Mouse (Mus musculus): ENCODE measurements around the gene Ablim2. TPM values are rescaled to one million over a fixed set of nuclear protein-coding genes. Genes with fewer than 3 reads are reported as not detected.

The Ablim2 gene
- polyA plus RNA-seq (2012; rRNA removed), result 10.7 and 19.6 TPM in 2 replicates

DNA sequence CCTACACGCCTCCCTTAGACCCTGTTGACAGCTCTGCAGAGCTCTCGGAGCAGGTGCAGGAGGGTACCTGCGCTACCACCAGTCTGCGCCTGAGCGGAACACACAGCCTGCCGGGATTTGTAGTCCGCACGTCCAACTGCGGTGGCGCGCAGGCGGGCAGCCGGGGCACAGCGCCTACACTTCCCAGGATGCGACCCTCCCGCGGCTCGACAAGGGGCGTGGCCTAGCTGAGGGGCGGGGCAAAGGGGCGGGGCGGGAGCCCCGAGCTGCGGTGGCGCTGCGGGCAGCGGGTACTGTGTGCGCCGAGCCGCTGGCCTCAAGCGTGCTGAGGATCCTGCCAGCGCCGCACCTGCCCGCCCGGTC is at the start of gene Ablim2:
Gene Ablim2, plus strand, starts transcription at position 242 of the 363 bp plus-strand sequence.
- TF ChIP-seq POLR2A (IDR thresholded peaks at IDR 0.05; ENCODE audit: borderline replicate concordance, extremely low read depth, insufficient read depth, insufficient read length, poor library complexity, severe bottlenecking) (peak; percentile 57; the same call in 1 of the 2 replicates), CTCF (IDR thresholded peaks at IDR 0.05; ENCODE audit: borderline replicate concordance, extremely low read depth, insufficient read depth, insufficient read length) (0 out of 2 replicates have a peak, but pooled peaks have one; percentile 11)
- DNase-seq (ENCODE audit: low read depth), result peak; percentile 99

DNA sequence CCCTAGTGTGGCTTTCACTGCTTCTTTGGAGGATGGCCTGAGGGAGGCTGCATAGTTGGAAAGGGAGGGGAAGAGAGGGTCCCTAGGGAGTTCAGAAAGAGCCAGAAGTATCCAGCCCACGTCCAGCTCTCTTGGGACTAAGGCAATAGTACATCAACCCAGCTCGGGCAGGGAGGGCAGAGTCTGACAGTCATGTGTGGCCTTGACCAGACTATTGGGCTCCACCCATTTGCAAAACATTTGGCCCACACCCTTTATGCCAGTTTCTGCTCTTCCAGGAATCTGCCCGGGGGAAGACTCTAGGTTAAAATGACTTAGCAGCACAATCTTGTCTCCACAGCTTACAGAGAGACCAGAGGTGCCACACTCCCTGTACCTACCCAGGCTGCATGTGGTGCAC is 47.2 kb upstream of the Ablim2 start:
- TF ChIP-seq CTCF (IDR thresholded peaks at IDR 0.05; ENCODE audit: borderline replicate concordance, extremely low read depth, insufficient read depth, insufficient read length) (no peak), POLR2A (IDR thresholded peaks at IDR 0.05; ENCODE audit: borderline replicate concordance, extremely low read depth, insufficient read depth, insufficient read length, poor library complexity, severe bottlenecking) (no peak)
- no peak for DNase-seq (ENCODE audit: low read depth)

DNA sequence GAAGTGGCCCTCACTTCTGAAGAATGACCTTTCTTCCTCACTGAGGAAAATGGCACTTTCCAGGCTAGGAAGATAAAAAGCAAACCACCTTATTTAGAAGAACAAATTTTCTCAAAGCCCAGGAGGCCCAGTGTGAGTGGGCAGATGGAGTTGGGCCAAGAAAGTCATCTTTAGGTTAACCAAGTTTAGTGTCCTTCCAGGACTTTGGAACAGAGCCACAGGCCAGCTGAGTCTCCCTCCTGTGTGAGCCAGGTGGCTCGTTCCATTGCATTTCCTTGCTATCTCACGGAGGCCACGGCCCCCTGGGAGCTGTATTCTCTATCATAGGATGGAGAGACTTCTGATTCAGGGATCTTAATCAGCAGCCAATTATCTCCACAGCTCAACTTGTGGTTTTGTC is 46.7 kb upstream of the Ablim2 start:
- TF ChIP-seq POLR2A (IDR thresholded peaks at IDR 0.05; ENCODE audit: borderline replicate concordance, extremely low read depth, insufficient read depth, insufficient read length, poor library complexity, severe bottlenecking) (no peak), CTCF (IDR thresholded peaks at IDR 0.05; ENCODE audit: borderline replicate concordance, extremely low read depth, insufficient read depth, insufficient read length) (no peak)
- DNase-seq (ENCODE audit: low read depth), result no peak

DNA sequence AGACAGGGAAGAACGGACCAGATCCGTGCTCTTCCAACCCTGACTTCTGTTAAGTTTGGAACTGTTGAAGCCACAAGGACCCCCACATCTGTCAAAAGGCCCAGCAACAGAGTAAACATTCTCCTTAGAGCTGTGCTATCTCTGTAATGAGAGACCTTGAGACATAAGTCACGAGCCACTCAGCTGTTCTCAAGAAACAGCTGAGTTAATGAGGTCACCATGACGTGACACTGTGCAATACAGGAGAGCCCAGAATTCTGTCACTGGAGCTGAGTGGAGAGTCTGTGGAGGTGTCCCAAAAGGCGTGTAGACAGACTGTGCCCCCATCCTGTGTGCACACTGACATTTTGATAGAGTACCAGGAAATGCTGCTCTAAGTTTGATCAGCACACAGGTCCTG is 45.2 kb upstream of the Ablim2 start:
- no peak for DNase-seq (ENCODE audit: low read depth)
- no peak for TF ChIP-seq POLR2A (IDR thresholded peaks at IDR 0.05; ENCODE audit: borderline replicate concordance, extremely low read depth, insufficient read depth, insufficient read length, poor library complexity, severe bottlenecking)
- no peak for TF ChIP-seq CTCF (IDR thresholded peaks at IDR 0.05; ENCODE audit: borderline replicate concordance, extremely low read depth, insufficient read depth, insufficient read length)

DNA sequence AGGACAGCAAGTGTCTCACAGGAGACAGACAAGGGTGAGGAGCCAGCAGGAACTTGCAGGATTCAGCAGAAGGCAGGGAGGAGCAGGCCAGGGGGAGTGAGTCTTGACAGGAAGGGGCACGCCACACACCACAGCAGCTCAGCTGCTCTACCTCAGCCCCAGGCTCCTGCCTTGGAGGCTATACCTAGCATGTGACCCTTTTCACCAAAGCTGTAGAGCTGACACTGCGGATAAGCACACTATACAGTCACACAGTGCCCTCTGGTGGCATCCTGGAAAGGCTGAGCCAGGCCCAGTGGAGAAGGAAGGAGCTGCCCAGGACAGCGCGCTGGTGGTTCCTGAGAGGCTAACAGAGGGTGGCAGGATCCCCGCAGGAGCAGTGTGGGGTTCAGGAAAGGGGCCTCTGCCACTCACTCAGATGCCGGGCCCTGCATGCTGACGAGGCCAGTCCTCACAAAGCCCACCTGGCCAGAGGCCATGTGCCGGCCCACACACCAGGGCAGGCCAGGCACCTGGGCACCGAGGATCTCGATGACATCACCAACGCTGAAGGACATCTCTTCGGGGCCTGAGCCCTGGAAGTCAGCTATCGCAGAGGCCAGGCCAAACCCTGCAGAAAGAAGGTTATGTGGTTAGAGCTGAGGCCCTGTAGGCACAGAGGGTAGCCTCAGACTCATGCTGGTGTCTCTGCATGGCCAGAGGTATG is 43.9 kb upstream of the Ablim2 start:
- peak; percentile 86 for DNase-seq (ENCODE audit: low read depth)
- TF ChIP-seq CTCF (IDR thresholded peaks at IDR 0.05; ENCODE audit: borderline replicate concordance, extremely low read depth, insufficient read depth, insufficient read length), result peak; percentile 91
- TF ChIP-seq POLR2A (IDR thresholded peaks at IDR 0.05; ENCODE audit: borderline replicate concordance, extremely low read depth, insufficient read depth, insufficient read length, poor library complexity, severe bottlenecking), result no peak

DNA sequence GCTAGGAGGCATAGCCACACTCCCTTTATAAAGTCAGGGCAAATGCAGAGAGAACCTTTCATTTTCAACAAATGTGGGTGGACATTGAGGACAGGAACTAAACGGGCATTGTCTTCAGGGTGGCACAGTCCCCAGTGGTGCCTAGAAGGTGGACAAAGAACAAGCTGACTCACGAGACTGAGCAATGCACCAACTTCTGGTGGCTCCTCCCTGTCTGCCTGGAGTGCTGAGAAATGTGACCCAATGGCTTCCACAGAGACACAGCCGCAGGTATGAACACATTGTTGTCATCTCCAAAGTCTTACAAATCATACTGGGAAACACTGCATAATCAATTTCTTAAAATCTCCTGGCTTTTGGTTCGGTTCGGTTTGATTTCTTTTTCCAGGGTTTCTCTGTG is 40.2 kb upstream of the Ablim2 start:
- TF ChIP-seq POLR2A (IDR thresholded peaks at IDR 0.05; ENCODE audit: borderline replicate concordance, extremely low read depth, insufficient read depth, insufficient read length, poor library complexity, severe bottlenecking) (no peak), CTCF (IDR thresholded peaks at IDR 0.05; ENCODE audit: borderline replicate concordance, extremely low read depth, insufficient read depth, insufficient read length) (no peak)
- no peak for DNase-seq (ENCODE audit: low read depth)

DNA sequence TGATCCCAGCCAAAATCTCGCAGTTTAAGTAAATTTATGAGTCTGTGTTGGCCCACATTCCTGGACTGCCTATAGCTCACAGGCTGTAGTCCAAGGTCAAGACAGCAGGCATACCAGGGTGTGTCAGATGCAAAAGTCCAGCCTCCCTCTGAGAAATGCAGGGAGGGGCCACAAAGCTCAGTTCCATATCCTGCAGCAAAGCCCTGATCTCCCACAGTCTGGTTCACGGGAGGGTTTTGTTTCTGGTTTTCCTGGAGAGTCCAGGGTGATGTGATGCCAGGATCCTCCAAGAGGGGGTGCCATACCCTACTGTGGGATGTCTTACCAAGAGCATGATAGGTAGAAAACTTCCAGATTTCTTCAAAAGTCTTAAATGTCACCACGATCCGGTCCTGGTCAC is 39.7 kb upstream of the Ablim2 start:
- DNase-seq (ENCODE audit: low read depth), result no peak
- TF ChIP-seq CTCF (IDR thresholded peaks at IDR 0.05; ENCODE audit: borderline replicate concordance, extremely low read depth, insufficient read depth, insufficient read length), result peak; percentile 45; the same call in 1 of the 2 replicates
- TF ChIP-seq POLR2A (IDR thresholded peaks at IDR 0.05; ENCODE audit: borderline replicate concordance, extremely low read depth, insufficient read depth, insufficient read length, poor library complexity, severe bottlenecking), result no peak

DNA sequence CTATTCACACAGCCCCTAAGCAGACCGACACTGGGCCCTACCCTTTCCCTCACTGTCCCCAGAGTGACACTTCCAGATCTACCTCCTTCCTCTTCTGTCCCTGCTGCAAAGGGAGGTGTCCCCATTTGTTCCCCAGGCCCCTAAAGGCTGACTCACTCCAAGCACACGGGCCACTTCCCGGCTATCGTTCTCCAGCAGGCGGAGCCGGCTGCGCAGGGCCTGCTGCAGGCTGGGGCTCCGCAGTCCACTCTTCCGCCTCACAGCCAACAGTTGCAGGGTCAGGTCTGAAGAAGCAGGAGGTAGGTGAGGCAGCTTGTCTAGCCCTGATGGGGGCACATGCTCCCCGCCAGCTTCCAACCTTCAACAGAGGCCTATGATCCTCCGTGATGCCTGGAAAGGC is 38.9 kb upstream of the Ablim2 start:
- DNase-seq (ENCODE audit: low read depth), result no peak
- TF ChIP-seq POLR2A (IDR thresholded peaks at IDR 0.05; ENCODE audit: borderline replicate concordance, extremely low read depth, insufficient read depth, insufficient read length, poor library complexity, severe bottlenecking), result no peak

DNA sequence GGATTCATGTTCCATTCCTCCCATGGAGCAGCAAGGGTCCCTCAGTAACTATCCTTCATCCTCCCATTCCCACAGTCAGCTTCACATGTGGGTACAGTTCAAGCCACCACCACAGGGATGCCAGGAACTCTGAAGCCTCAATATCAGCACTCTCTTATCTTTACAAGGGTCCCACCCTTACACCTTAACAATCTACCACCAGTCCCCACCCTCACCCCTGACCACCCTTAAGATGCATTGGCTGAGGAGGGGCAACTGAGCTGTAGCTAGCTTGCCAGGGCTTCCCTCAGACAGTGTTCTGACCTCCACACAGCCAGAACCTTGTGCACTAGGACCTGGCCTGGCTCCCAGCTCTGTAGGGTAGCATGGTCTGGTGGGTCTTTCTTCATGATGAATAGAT is 38.3 kb upstream of the Ablim2 start:
- TF ChIP-seq POLR2A (IDR thresholded peaks at IDR 0.05; ENCODE audit: borderline replicate concordance, extremely low read depth, insufficient read depth, insufficient read length, poor library complexity, severe bottlenecking) (no peak), CTCF (IDR thresholded peaks at IDR 0.05; ENCODE audit: borderline replicate concordance, extremely low read depth, insufficient read depth, insufficient read length) (no peak)
- DNase-seq (ENCODE audit: low read depth), result no peak

DNA sequence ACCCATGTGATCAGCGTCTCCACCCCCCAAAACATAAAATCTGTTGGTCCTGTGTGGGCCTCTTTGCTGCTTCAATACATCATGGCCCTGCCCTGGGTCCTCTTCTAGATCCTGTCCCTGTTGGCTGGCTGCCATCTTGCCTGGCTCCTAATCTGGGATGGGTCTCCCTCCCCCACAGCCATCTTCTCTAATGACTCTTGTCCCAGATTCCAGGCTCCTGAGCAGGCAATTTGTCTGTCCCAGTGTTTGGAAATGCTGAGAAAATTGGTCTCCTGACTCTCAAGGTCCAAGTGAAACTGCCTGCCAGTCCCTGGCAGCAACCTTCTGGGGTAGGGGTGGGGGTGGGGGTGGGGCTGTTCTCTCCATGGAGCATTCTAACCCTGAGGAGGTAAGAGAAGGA is 37.8 kb upstream of the Ablim2 start:
- TF ChIP-seq CTCF (IDR thresholded peaks at IDR 0.05; ENCODE audit: borderline replicate concordance, extremely low read depth, insufficient read depth, insufficient read length), result no peak
- TF ChIP-seq POLR2A (IDR thresholded peaks at IDR 0.05; ENCODE audit: borderline replicate concordance, extremely low read depth, insufficient read depth, insufficient read length, poor library complexity, severe bottlenecking), result no peak
- no peak for DNase-seq (ENCODE audit: low read depth)

DNA sequence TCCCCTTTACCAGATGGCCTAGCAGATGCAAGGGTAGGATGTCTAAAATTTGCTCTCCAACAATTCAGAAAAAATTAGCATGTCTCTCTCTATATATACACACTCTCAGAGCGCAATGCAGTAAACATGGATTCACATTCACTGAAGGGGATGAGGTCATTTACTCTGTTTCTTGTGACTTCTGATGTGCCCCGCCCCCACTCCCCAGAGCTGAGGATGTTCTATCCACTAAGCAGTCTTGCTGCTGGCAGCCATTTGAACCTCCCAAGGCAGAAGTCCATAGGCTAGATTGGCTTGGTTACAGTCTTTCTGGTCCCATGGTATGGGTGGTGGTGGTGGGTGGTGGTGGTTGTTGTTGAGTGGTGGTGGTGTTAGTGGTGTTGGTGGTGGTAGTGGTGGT is 35.7 kb upstream of the Ablim2 start:
- no peak for DNase-seq (ENCODE audit: low read depth)
- no peak for TF ChIP-seq POLR2A (IDR thresholded peaks at IDR 0.05; ENCODE audit: borderline replicate concordance, extremely low read depth, insufficient read depth, insufficient read length, poor library complexity, severe bottlenecking)
- TF ChIP-seq CTCF (IDR thresholded peaks at IDR 0.05; ENCODE audit: borderline replicate concordance, extremely low read depth, insufficient read depth, insufficient read length), result no peak

DNA sequence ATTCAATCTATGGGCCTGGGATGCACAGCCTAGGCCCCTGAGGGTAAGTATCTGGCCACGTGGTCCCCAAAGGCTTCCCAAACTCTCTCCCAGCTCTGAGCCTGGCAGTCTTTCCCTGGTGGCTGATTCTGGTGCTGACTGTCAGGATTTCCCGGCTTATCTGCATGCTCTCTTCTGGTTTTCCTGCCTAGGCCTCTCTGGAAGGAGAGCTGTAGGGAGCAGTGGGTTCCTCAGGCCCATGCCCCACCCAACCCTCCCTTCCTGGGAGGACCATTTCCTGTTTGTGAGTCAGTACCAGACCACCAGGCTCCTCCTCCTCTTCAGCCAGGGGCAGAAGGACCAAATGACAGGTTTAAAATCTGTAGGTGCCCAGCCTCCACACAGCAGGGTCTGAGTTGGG is 35.0 kb upstream of the Ablim2 start:
- DNase-seq (ENCODE audit: low read depth), result no peak
- TF ChIP-seq CTCF (IDR thresholded peaks at IDR 0.05; ENCODE audit: borderline replicate concordance, extremely low read depth, insufficient read depth, insufficient read length), result no peak
- TF ChIP-seq POLR2A (IDR thresholded peaks at IDR 0.05; ENCODE audit: borderline replicate concordance, extremely low read depth, insufficient read depth, insufficient read length, poor library complexity, severe bottlenecking), result no peak

Data from brain, embryonic 14.5 days (tissue).